Mouse (Mus musculus) gastrocnemius, adult 8-10 months (tissue): ENCODE data around the gene Pstpip1. TPM values are rescaled to one million over a fixed set of nuclear protein-coding genes. Genes with fewer than 3 reads are reported as not detected.

Source experiments
- DNase-seq, 2 experiments: peaks; one replicate each; pipeline ENCODE4 v3.0.0; 2022; ENCODE audit warnings: low spot score in 2 of 2
- total RNA-seq, 4 experiments: library from RNA; stranded (reverse); gene quantifications; 2 replicates each; pipeline ENCODE4 v1.2.4; 2022

Gene Pstpip1
- total RNA-seq, 4 experiments from 2014 or later, result 0.17 to 0.83 (median 0.32) TPM

- DNase-seq, result no peak
Observed at GRCm38 (mm10) chr9:56104921-56105320, 15.2 kb downstream of the Pstpip1 start.

GRCm38 (mm10) chr9:56106274-56107072, 16.7 kb downstream of the Pstpip1 start:
- DNase-seq, result no peak

GRCm38 (mm10) chr9:56107527-56107926, 17.8 kb downstream of the Pstpip1 start:
- no peak for DNase-seq

- DNase-seq, result no peak
Observed at GRCm38 (mm10) chr9:56108174-56108573, 18.4 kb downstream of the Pstpip1 start.

- no peak for DNase-seq
Observed at GRCm38 (mm10) chr9:56118091-56118490, 28.3 kb downstream of the Pstpip1 start.

- peak in 1 of 2 experiments; percentile 50 for DNase-seq
Observed at GRCm38 (mm10) chr9:56118582-56118981, 28.8 kb downstream of the Pstpip1 start.

GRCm38 (mm10) chr9:56119651-56120050, 29.9 kb downstream of the Pstpip1 start:
- no peak for DNase-seq

- DNase-seq, result no peak
Observed at GRCm38 (mm10) chr9:56121097-56121496, 31.3 kb downstream of the Pstpip1 start.

GRCm38 (mm10) chr9:56122973-56123372, 33.2 kb downstream of the Pstpip1 start:
- DNase-seq, result no peak

GRCm38 (mm10) chr9:56123613-56124012, 33.9 kb downstream of the Pstpip1 start:
- DNase-seq, result no peak

- no peak for DNase-seq
Observed at GRCm38 (mm10) chr9:56124561-56124960, 34.8 kb downstream of the Pstpip1 start.

GRCm38 (mm10) chr9:56126453-56127173, 36.9 kb downstream of the Pstpip1 start:
- DNase-seq, result no peak

GRCm38 (mm10) chr9:56128331-56128730, 38.6 kb downstream of the Pstpip1 start:
- DNase-seq, result peak in 1 of 2 experiments; percentile 25

GRCm38 (mm10) chr9:56129951-56130350, 40.2 kb downstream of the Pstpip1 start:
- no peak for DNase-seq

GRCm38 (mm10) chr9:56130536-56130935, 40.8 kb downstream of the Pstpip1 start:
- DNase-seq, result no peak

- no peak for DNase-seq
Observed at GRCm38 (mm10) chr9:56131813-56132525, 42.2 kb downstream of the Pstpip1 start.

GRCm38 (mm10) chr9:56133970-56134369, 44.2 kb downstream of the Pstpip1 start:
- DNase-seq, result no peak

GRCm38 (mm10) chr9:56134614-56135013, 44.9 kb downstream of the Pstpip1 start:
- DNase-seq, result no peak

- DNase-seq, result no peak
Observed at GRCm38 (mm10) chr9:56135590-56136197, 45.9 kb downstream of the Pstpip1 start.

- DNase-seq, result no peak
Observed at GRCm38 (mm10) chr9:56141776-56142175, 52.0 kb downstream of the Pstpip1 start.

GRCm38 (mm10) chr9:56144366-56145003, 54.7 kb downstream of the Pstpip1 start:
- no peak for DNase-seq
